Mouse (Mus musculus): ENCODE data around the gene Tmem117.

GRCm38 (mm10) chr15:94859641-94860040 is 230.6 kb downstream of the Tmem117 start:
- no peak for TF ChIP-seq TAL1 (conservative IDR thresholded peaks at IDR 0.05; ENCODE audit: low read depth, low read length)
- TF ChIP-seq CTCF (IDR thresholded peaks at IDR 0.05; ENCODE audit: low read depth, low read length), result no peak
- no peak for TF ChIP-seq POLR2AphosphoS5 (IDR thresholded peaks at IDR 0.05; ENCODE audit: insufficient replicate concordance, low read depth, low read length)
- no peak for TF ChIP-seq GATA1 (IDR thresholded peaks at IDR 0.05; ENCODE audit: borderline replicate concordance, low read length)
